Mouse (Mus musculus) embryonic facial prominence, embryonic 11.5 days (tissue): ENCODE results near the gene Runx3. TPM values are rescaled to one million over a fixed set of nuclear protein-coding genes. Genes with fewer than 3 reads are reported as not detected.

Experiments
- ATAC-seq: fragments of 200-750 bp; cut with Nextera tagmentation; replicated peaks from 2 replicates; pipeline ENCODE4 v1.8.0; 2017; ENCODE audit warnings: low read depth; ENCODE audit not compliant: insufficient number of reproducible peaks, low FRiP score, low TSS enrichment
- DNase-seq: peaks from one replicate; pipeline ENCODE4 v3.0.0-alpha.2; 2015; ENCODE audit warnings: low spot score
- H3K27ac ChIP-seq: fragments of 300-500 bp; sonication (generic); replicated peaks from 2 replicates; pipeline ENCODE4 v1.5.1; 2014; ENCODE audit warnings: mild to moderate bottlenecking, low read depth, low read length, control low read depth
- H3K27me3 ChIP-seq: fragments of 300-500 bp; sonication (generic); 2 replicates; pipeline ENCODE4 v1.6.1; 2014; ENCODE audit warnings: mild to moderate bottlenecking, low read length, moderate library complexity, mixed read lengths; ENCODE audit not compliant: control insufficient read depth, insufficient read depth
- H3K36me3 ChIP-seq: fragments of 300-500 bp; sonication (generic); replicated peaks from 2 replicates; pipeline ENCODE4 v1.6.1; 2014; ENCODE audit warnings: low read depth, mild to moderate bottlenecking, low read length, moderate library complexity, mixed read lengths; ENCODE audit not compliant: control insufficient read depth, insufficient read depth
- H3K4me1 ChIP-seq: fragments of 300-500 bp; sonication (generic); 2 replicates; pipeline ENCODE4 v1.6.1; 2014; ENCODE audit warnings: low read length, mixed read lengths; ENCODE audit not compliant: control insufficient read depth, insufficient read depth
- H3K4me2 ChIP-seq: fragments of 300-500 bp; sonication (generic); 2 replicates; pipeline ENCODE4 v1.6.1; 2014; ENCODE audit warnings: low read depth, mild to moderate bottlenecking, control low read depth, low read length, moderate library complexity
- H3K4me3 ChIP-seq: fragments of 300-500 bp; sonication (generic); 2 replicates; pipeline ENCODE4 v1.5.1; 2014; ENCODE audit warnings: low read depth, low read length, control low read depth
- H3K9ac ChIP-seq: fragments of 300-500 bp; sonication (generic); replicated peaks from 2 replicates; pipeline ENCODE4 v1.6.1; 2014; ENCODE audit warnings: mild to moderate bottlenecking, control low read depth, low read length
- H3K9me3 ChIP-seq: fragments of 300-500 bp; sonication (generic); replicated peaks from 2 replicates; pipeline ENCODE4 v1.6.1; 2016; ENCODE audit warnings: mild to moderate bottlenecking, low read length, inconsistent platforms, mixed read lengths; ENCODE audit not compliant: control insufficient read depth
- WGBS: fragments of 180-500 bp; shearing (Covaris S2); extraction: QIAGEN DNeasy Blood & Tissue Kit; methylation state at CpG from one replicate; pipeline ENCODE4 v1.1.7; 2014; 5-methylcytosine and 5-hydroxymethylcytosine counted together
- polyA plus RNA-seq: library from polyadenylated mRNA; unstranded; fragments of >200 nt; fragmentation: Nextera tagmentation; extraction: Ambion mirVana; gene quantifications from 2 replicates; pipeline ENCODE4 v1.2.1, GENCODE M21; 2014

Gene Runx3
- polyA plus RNA-seq, 1 experiment from 2014 or later, result 0.48 TPM

DNA sequence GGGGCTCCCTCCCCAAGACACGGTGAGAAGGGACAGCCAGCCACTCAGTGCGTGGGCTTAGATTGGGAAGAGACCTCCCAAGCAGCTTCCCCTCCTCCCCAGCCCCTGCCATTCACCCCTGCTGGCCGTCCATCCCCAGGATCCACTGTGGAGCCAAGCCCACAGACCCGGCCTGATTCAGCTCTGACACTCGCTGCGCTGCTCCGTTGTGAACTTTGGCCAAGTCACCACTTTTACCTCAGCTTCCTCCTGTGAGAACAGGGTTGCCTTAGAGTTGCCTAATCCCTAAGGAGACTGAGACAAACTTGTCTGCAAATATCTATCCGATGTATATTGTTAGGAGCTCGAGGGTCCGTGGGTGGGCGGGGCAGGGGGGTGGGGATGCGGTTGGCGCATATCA, 21.3 kb downstream of the Runx3 start:
- Histone ChIP-seq H3K9me3 (no peaks in the 10 kb centered on the region), H3K27me3 (peaks cover 47% of the 10 kb centered on the region), H3K9ac (no peak overlapping the region), H3K36me3 (no peaks in the 10 kb centered on the region), H3K4me2 (no peak overlapping the region), H3K4me1 (peaks cover 8% of the 10 kb centered on the region), H3K27ac (no peak overlapping the region), H3K4me3 (no peak overlapping the region)
- 4% methylated on average over 13 of the region's 13 CpGs for WGBS
- DNase-seq (no peak), ATAC-seq (no peak)

DNA sequence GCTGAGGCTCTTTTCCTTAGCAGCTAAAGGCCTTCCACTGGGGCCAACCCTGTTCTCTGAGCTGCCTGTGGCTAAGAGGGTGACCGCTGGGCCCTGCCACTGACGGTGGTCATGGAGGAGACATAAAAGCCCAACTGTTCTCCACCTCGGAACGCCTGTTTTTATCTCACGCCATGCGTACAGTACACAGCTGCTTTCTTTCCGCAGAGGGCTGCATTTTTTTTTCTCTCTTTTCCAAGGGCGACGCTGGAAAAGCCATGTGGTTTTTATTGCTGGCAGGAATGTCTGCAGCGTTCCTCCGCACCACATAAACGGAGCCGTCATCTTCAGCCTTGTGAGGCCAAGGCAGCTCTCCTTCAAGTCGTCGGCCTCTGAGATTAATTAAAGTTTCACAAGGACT, 26.3 kb downstream of the Runx3 start:
- 9% methylated on average over 15 of the region's 15 CpGs for WGBS
- peaks cover 61% of the 10 kb centered on the region for H3K27me3 ChIP-seq
- no peak for ATAC-seq
- no peak overlapping the region for H3K4me3 ChIP-seq
- H3K4me1 ChIP-seq, result peaks cover 5% of the 10 kb centered on the region
- H3K36me3 ChIP-seq, result no peaks in the 10 kb centered on the region
- DNase-seq, result peak; percentile 85
- peak overlapping the region; percentile 4; the same call in 1 of the 2 replicates for H3K9ac ChIP-seq
- no peaks in the 10 kb centered on the region for H3K9me3 ChIP-seq
- H3K27ac ChIP-seq, result peak overlapping the region; percentile 35; the same call in 1 of the 2 replicates
- peak overlapping the region; percentile 10; the same call in 1 of the 2 replicates for H3K4me2 ChIP-seq

- H3K4me2 ChIP-seq, result no peak overlapping the region
- no peak overlapping the region for H3K27ac ChIP-seq
- peaks cover 70% of the 10 kb centered on the region for H3K27me3 ChIP-seq
- H3K9ac ChIP-seq, result no peak overlapping the region
- peaks cover 5% of the 10 kb centered on the region for H3K4me1 ChIP-seq
- DNase-seq, result no peak
- no peak overlapping the region for H3K4me3 ChIP-seq
- ATAC-seq, result no peak
- no peaks in the 10 kb centered on the region for H3K36me3 ChIP-seq
- H3K9me3 ChIP-seq, result no peaks in the 10 kb centered on the region
- WGBS, result 4% methylated on average over 7 of the region's 7 CpGs
Observed at GRCm38 (mm10) chr4:135148660-135149059, 28.2 kb downstream of the Runx3 start.

- H3K4me3 ChIP-seq, result no peak overlapping the region
- DNase-seq (peak; percentile 81), ATAC-seq (no peak)
- no peak overlapping the region for H3K9ac ChIP-seq
- 2% methylated on average over 32 of the region's 32 CpGs for WGBS
- no peak overlapping the region for H3K27ac ChIP-seq
- H3K4me1 ChIP-seq, result peaks cover 5% of the 10 kb centered on the region
- H3K4me2 ChIP-seq, result peak overlapping the region; percentile 13; the same call in 1 of the 2 replicates
- H3K36me3 ChIP-seq, result no peaks in the 10 kb centered on the region
- H3K27me3 ChIP-seq, result peaks cover 81% of the 10 kb centered on the region
- H3K9me3 ChIP-seq, result no peaks in the 10 kb centered on the region
Observed at GRCm38 (mm10) chr4:135150031-135150801, 29.8 kb downstream of the Runx3 start.

GRCm38 (mm10) chr4:135151111-135151987, 30.9 kb downstream of the Runx3 start:
- 6% methylated on average over 34 of the region's 34 CpGs for WGBS
- Histone ChIP-seq H3K4me3 (no peak overlapping the region), H3K27ac (no peak overlapping the region), H3K9ac (no peak overlapping the region), H3K4me1 (peaks cover 4% of the 10 kb centered on the region), H3K36me3 (no peaks in the 10 kb centered on the region), H3K27me3 (peaks cover 91% of the 10 kb centered on the region), H3K4me2 (no peak overlapping the region), H3K9me3 (no peaks in the 10 kb centered on the region)
- DNase-seq (no peak), ATAC-seq (no peak)

DNA sequence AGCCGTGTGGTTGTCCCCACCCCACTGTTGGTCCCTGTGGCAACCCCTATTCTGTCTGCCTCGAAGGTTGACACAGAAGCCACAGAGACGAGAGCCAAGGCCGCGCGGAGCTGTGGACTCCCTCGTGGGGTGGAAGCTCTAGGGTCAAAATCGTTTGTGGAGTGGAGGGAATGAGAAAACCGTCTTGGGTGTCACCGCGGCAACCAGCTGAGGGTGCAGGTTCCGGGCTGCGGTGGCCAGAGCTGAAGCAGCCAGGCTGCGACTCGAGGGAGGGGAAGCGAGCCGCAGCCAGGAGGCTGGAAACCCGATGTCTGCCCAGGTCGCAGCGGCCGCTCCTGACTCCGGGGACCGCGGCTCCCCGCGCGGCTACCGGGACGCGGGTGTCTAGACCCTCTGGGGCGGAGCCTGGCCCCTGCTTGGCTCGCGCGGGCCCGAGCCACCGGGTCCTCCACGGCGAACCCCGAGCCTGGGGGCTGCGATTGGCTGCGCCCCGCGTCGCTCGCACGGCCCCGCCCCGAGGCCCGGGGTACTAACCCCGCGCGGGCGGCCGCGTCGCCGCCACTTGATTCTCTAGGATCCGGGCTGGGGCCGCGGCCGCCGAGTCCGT, 31.6 kb downstream of the Runx3 start:
- Histone ChIP-seq H3K36me3 (no peaks in the 10 kb centered on the region), H3K27ac (no peak overlapping the region), H3K4me3 (peak overlapping the region; percentile 36), H3K4me2 (peak overlapping the region; percentile 61), H3K9ac (peak overlapping the region; percentile 25; the same call in 1 of the 2 replicates), H3K9me3 (no peaks in the 10 kb centered on the region), H3K4me1 (peaks cover 2% of the 10 kb centered on the region; the same call in 1 of the 2 replicates), H3K27me3 (peaks cover 94% of the 10 kb centered on the region)
- under 1% methylated on average over 35 of the region's 63 CpGs for WGBS
- ATAC-seq (no peak), DNase-seq (no peak)

DNA sequence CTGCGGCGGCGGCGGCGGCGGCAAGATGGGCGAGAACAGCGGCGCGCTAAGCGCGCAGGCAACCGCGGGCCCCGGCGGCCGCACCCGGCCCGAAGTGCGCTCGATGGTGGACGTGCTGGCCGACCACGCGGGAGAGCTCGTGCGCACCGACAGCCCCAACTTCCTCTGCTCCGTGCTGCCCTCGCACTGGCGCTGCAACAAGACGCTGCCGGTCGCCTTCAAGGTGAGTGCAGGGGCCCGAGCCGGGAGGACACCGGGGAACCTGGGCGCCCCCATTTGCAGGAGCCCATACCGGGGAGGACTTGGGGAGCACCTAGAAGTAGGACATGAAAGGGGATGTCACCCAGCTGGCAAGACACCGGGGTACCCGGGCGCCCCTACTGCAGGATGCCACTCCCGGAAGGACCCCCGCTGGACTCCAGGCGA, 32.4 kb downstream of the Runx3 start:
- peaks cover 94% of the 10 kb centered on the region for H3K27me3 ChIP-seq
- 0% methylated on average over 32 of the region's 45 CpGs for WGBS
- H3K4me2 ChIP-seq, result peak overlapping the region; percentile 61
- H3K4me1 ChIP-seq, result peaks cover 3% of the 10 kb centered on the region; the same call in 1 of the 2 replicates
- H3K4me3 ChIP-seq, result peak overlapping the region; percentile 36
- H3K36me3 ChIP-seq, result no peaks in the 10 kb centered on the region
- H3K27ac ChIP-seq, result no peak overlapping the region
- ATAC-seq (no peak), DNase-seq (no peak)
- H3K9ac ChIP-seq, result peak overlapping the region; percentile 25; the same call in 1 of the 2 replicates
- H3K9me3 ChIP-seq, result no peaks in the 10 kb centered on the region
